Mouse (Mus musculus) kidney, adult 11 months (tissue): ENCODE measurements around the gene Set.

Experiments
- DNase-seq: peaks from one replicate; pipeline ENCODE4 v3.0.0; 2022

The Set gene

DNA sequence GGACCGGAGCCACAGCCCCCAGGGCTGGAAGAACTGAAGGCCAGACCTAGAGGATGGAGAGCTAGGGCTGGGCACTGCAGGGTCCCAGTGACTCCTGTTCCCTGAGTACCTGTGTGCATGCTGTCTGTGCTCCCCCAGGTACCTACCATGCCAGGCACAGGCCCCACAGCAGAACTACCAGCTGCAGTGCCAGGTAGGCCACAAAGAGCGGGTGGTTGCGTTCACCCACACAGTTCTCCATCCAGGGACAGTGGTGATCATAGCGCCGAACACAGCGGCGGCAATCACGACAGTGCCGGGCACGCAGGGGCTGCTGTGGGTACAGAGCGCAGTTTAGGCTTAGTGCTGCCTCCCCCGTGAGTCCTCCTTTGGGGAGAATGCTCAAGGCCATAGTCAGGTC is 34.3 kb downstream of the Set start:
- DNase-seq = no peak

DNA sequence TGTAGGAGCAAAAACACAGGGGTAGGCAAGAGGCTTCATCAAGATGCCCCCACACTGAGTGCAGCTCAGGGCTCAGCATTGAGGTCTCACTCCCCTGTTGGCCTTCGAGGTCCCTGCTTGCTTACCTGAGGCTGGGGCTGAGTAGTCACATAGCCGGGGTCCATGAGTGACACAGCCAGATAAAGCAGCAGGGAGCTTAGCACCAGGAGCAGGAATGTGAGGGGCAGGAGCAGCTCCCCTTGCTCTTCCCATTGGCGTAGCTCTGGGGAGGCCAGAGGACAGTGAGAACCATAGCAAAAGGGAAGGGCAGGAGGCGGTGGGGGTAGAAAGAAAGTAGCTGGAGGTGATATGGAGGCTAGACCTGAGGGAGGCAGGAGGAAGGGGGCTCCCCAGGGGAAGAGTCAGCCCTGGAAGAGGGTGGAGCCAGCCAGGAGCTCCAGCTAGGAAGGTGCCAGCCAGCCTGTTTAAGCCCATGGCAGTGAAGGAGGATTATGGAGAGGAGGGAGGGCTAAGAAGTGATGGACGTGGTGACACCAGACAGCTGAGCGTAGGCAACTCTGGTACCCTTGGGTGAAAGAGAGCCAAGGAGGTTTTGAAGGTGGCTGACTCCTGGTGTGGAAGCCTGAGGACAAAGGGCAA is 35.2 kb downstream of the Set start:
- DNase-seq = no peak

DNA sequence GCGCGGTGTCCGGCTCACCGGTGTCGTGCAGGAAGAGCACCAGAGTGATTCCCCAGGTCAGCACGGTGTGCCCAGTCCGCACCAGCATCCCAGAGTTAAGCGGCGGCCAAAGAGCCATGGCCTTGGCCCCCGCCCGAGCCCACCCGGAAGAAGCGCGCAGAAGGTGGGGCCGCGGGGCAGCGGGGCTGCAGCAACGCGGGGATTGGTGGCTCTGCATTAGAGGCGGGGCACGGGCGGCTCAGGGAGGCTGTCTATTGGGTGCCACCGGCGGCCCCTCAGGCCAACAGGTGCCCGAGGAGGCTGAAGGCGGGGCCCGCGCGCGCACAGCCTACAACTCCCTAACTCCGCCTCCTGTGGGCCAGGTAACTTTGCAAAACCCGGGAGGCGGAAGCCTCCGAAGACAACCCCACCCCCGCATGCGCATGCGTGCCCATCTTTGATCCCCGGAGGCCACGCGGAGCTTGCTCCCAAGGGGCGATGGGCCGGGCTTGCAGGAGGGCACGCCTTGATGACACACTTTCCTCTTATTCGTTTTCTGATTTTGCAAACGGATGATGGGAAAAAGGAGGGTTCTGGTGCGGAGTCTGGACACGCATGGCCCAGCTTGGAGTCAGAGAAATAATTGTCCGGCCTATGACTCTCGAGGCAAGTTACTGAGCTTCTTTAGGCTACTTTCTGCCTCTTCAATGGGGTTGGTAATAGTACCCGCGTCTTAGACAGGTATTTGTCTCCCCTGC is 36.5 kb downstream of the Set start, which contains the start of gene Zdhhc12:
Gene Zdhhc12, minus strand, starts transcription at position 178 of the 737 bp plus-strand sequence.
- DNase-seq = peak; percentile 98

DNA sequence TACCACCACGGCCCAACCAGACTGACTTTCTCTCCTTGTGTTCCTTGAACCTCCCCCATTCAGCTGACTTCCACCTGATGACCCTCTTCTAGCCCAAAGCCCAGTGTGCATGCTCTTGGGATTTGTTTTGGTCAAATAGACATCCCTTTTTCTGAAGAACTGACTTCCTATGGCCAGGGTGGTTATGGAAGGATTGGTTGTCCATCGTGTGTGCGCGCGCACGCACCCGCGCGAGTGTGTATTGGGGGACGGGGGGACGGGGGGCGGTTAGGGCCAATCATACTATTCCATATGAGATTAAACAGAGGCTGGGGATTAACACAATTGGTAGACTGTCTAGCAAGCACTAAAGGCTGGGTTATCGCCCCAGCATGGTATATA is 37.0 kb downstream of the Set start:
- DNase-seq = no peak

DNA sequence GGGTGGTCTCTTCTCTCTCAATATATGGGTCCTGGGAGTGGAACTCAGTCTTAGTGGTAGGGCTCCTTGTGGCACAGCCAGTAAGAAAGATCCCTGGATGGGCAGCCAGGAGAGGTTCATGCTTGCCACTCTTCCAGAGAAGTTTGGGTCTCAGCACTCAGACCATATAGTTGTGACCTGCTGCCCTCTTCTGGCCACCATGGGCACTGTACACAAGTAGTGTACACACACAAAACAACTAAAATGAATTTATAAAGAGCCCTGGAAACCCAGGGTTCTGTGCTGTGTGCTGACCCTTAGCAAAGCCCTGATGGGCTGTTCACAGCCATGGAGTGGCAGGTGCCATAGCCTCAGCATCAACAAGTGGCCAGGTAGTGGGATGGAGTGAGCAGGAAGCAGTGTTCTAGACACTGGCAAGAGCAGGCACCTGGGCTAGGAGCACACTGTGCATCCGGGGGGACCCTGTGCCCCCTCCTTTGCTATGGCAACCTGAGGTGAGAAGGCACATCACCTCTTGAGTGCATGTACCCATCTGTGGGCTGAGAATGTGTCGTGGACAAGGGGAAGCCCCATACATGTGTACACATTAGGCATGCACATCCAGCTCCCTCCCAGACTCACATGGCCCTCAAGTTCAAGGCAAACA is 38.8 kb downstream of the Set start:
- peak; percentile 40 for DNase-seq

DNA sequence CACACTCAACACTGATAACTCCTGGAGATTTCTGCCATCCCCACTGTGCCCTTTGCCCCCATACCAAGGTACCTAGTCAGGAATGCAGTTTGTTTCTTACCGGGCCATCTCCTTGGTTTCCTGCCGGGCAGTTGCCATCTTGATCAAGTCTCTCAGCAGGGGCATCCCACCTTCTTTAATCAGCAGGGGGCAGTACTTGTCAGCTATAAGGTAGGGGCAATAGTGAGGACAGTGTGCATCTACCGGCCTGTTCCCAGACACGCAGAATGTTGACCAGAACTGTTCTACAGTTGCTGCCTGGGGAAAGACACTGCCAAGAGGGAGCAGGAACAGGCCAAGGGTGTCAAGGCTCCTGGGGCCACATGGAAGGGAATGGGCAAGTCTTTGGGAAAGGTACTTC is 43.0 kb downstream of the Set start:
- no peak for DNase-seq

DNA sequence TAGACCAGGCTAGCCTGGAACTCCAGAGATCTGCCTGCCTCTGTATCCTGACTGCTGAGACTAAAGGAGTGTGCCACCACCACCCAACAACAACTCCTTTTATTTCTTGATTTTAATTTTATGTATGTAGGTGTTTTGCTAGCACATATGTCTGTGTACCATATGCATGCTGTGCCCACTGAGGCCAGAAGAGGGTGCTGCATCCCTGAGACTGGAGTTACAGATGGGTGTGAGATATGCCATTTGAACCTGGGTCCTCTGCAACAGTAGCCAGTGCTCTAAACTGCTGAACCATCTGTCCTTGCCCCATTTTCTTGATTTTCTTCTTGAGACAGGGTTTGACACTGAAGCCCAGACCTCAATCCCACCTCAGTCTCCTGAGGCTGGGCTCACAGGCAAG is 49.2 kb downstream of the Set start:
- DNase-seq = peak; percentile 44

DNA sequence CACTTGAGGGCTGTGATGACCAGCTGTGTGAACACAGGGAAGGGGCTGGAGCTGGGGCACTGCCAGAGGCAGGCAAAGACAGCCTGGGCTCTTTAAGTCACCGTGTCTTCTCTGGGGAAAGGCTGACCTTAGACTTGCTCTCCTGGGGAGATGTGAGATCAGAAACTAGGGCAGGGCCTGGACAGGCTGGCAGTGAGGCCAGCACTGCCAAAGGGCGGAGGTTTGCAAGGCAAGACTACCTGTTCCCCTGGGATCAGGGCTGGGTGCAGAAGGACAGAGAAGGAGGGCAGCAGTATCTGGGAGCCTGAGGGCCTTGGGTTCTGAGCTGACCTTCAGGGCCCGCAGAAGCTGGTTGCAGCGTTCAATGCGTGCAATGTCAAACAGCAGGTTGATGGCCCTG is 50.5 kb downstream of the Set start:
- DNase-seq = no peak

DNA sequence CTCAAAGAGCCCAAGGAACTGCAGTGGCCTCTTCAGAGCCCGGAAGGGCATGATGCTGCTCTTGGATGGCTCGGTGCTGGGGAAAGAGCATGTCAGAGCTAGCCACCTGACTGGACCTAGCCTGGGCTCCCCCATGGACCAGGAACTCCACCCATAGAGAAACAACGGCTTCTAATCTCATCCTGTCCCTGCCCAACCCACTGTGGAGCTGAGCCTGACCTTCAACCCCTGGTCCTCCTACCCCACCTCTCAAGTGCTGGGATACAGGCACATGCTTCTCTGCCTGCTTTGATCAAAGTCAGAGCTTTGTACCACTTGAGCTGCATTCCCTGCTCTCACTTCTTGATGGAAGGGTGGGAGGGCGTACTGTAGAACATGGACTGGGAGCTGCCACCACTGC is 51.1 kb downstream of the Set start:
- DNase-seq = no peak

DNA sequence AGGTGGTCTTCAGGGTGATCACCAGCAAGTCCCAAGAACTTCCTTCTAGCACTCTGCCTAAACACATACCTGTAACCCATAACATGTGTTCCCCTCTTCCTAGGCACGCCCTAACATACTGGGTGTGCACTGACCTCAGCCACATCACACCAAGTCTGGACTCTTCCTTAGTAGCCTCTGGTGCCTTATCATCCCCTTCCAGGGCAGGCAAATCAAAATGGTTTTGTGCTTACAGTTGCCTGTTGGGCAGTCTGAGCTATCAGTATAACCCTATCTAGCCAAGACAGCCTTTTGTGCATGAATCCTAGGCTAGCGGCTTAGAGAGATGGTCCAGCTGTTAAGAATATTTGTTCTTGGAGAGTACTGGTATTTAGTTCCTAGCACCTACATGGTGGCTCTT is 54.3 kb downstream of the Set start:
- no peak for DNase-seq

DNA sequence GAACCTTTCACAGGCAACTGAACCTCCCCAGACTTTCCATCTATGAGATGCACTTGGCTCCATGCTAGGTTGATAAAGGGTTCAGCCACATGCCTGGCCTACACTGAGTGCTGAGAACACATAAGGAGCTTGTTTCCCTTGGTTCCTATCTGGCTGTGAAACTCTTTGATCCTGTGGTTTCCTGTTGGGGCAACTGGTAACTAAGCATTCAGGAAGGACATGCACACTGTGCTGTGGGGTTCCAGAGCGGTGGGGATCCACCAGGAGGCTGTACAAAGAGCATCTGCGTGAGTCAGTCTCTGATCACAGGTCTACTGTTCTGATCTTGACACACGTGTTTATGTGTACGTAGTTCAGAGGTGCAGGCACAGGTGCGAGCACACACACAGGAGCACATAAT is 55.4 kb downstream of the Set start:
- DNase-seq = no peak

DNA sequence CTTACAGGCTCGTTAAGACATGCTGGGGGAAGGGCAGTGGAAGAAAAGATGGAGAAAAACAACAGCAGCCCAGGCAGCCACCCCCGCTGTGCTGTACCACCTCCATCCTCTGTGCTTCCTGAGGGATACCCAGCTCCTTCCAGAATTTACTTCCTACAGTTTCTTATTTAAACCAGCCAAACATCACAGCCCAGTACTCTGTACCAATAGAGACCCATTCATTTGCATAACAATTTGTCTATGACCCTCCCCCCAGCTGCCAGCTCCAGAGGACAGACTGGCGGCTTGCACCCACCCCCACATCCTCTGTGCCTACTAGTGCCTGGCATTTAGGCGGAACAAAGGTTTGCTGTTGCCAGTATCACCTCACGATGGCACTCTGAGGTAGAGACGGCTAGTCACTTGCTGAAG is 62.5 kb downstream of the Set start:
- DNase-seq = no peak

DNA sequence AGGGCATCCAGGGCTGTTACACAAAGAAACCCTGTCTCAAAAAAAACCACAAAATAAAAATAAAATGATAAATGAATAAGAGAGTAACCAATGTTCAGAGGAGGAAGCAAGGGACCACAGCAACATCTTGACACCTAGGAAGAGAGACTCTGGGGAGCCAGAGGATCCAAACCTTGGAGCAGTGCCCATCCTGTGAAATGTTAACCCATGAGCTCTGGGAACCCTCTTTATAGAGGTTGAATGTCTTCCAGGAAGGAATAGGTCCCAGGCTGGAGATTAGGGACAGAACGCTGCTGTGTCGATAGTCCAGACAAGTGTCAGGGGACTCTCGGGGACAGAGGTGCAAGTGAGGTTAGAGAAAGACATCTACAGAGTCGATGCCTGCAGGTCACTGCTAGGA is 63.1 kb downstream of the Set start:
- no peak for DNase-seq
